ENCODE assay signal across 8 mouse cellular contexts in genomic region chr11:74638791-74639411, GRCm38 (mm10). TPM values are rescaled to one million over a fixed set of nuclear protein-coding genes. Genes with fewer than 3 reads are reported as not detected.
DNase-seq lines count a peak whose midpoint lies in the region; ATAC-seq and TF ChIP-seq lines count a peak whose summit lies in the region.

No protein-coding gene starts in this region.

- DNase-seq in cerebellum, adult 9-10 months, result peak; percentile 57
- no peak for DNase-seq in cerebellum, adult 11 months
- no peak for DNase-seq in liver, postnatal 0 days
- DNase-seq in stomach, postnatal 0 days (ENCODE audit: low spot score), result peak; percentile 68
- no peak for DNase-seq in spleen, postnatal 14 days (ENCODE audit: low spot score in 2 of 2)
- no peak for DNase-seq in adrenal gland, adult 8-10 months

- peaks cover 28% of the 10 kb centered on the region for H3K4me1 ChIP-seq in E14TG2a.4 (replicated peaks; ENCODE audit: low read depth, low read length)
- H3K4me1 ChIP-seq in heart, embryonic 12.5 days (replicated peaks), result peaks cover 28% of the 10 kb centered on the region
- H3K4me1 ChIP-seq in liver, postnatal 0 days (ENCODE audit: insufficient read depth), result peaks cover 11% of the 10 kb centered on the region
- H3K4me1 ChIP-seq in stomach, postnatal 0 days (replicated peaks; ENCODE audit: control insufficient read depth, insufficient read depth), result peaks cover 6% of the 10 kb centered on the region

- H3K9me3 ChIP-seq in E14TG2a.4 (ENCODE audit: low read length), result 0 out of 2 replicates have a peak, but pooled peaks cover 4% of the 10 kb centered on the region
- H3K9me3 ChIP-seq in heart, embryonic 12.5 days (replicated peaks), result no peaks in the 10 kb centered on the region
- no peaks in the 10 kb centered on the region for H3K9me3 ChIP-seq in liver, postnatal 0 days (ENCODE audit: low read length)
- no peaks in the 10 kb centered on the region for H3K9me3 ChIP-seq in stomach, postnatal 0 days (ENCODE audit: control insufficient read depth, low read length)

- no peak for TF ChIP-seq CTCF in E14TG2a.4 (conservative IDR thresholded peaks at IDR 0.05; ENCODE audit: low read length)
- no peak for TF ChIP-seq CTCF in liver, postnatal 0 days (IDR thresholded peaks at IDR 0.05; ENCODE audit: low read depth)
- TF ChIP-seq CTCF in stomach, postnatal 0 days (IDR thresholded peaks at IDR 0.05; ENCODE audit: low read depth), result no peak

- peak overlapping the region; percentile 88 for H3K4me3 ChIP-seq in E14TG2a.4 (replicated peaks; ENCODE audit: low read length)
- peak overlapping the region; percentile 83 for H3K4me3 ChIP-seq in heart, embryonic 12.5 days
- peak overlapping the region; percentile 74 for H3K4me3 ChIP-seq in liver, postnatal 0 days (ENCODE audit: low read depth, low read length)
- H3K4me3 ChIP-seq in stomach, postnatal 0 days (ENCODE audit: low read depth, low read length), result peak overlapping the region; percentile 79

- peaks cover 55% of the 10 kb centered on the region for H3K27me3 ChIP-seq in E14TG2a.4 (ENCODE audit: insufficient read depth, low read length)
- H3K27me3 ChIP-seq in heart, embryonic 12.5 days (replicated peaks), result no peaks in the 10 kb centered on the region; the same call in 1 of the 2 replicates
- H3K27me3 ChIP-seq in liver, postnatal 0 days (ENCODE audit: insufficient read depth, low read length), result peaks cover 30% of the 10 kb centered on the region
- H3K27me3 ChIP-seq in stomach, postnatal 0 days (ENCODE audit: control insufficient read depth, insufficient read depth, low read length), result no peaks in the 10 kb centered on the region

- TF ChIP-seq EP300 in liver, postnatal 0 days (IDR thresholded peaks at IDR 0.05; ENCODE audit: low read depth), result no peak
- peak; percentile 21 for TF ChIP-seq EP300 in stomach, postnatal 0 days (optimal IDR thresholded peaks at IDR 0.05)

- peak overlapping the region; percentile 83 for H3K9ac ChIP-seq in heart, embryonic 12.5 days
- peak overlapping the region; percentile 74 for H3K9ac ChIP-seq in liver, postnatal 0 days (replicated peaks)
- peak overlapping the region; percentile 81 for H3K9ac ChIP-seq in stomach, postnatal 0 days (ENCODE audit: low read length)

- peak; percentile 6; the same call in 1 of the 2 replicates for ATAC-seq in heart, embryonic 12.5 days (ENCODE audit: insufficient number of reproducible peaks, low FRiP score)
- no peak for ATAC-seq in liver, postnatal 0 days
- ATAC-seq in stomach, postnatal 0 days (ENCODE audit: low FRiP score, low TSS enrichment), result peak; percentile 74

- peaks cover 19% of the 10 kb centered on the region for H3K36me3 ChIP-seq in E14TG2a.4 (ENCODE audit: insufficient read depth, low read length)
- no peaks in the 10 kb centered on the region for H3K36me3 ChIP-seq in heart, embryonic 12.5 days
- no peaks in the 10 kb centered on the region for H3K36me3 ChIP-seq in liver, postnatal 0 days (replicated peaks; ENCODE audit: insufficient read depth, low read length)
- H3K36me3 ChIP-seq in stomach, postnatal 0 days (ENCODE audit: control insufficient read depth, insufficient read depth, low read length), result no peaks in the 10 kb centered on the region

- H3K4me2 ChIP-seq in heart, embryonic 12.5 days, result peak overlapping the region; percentile 82
- H3K4me2 ChIP-seq in liver, postnatal 0 days (ENCODE audit: low read depth, low read length), result peak overlapping the region; percentile 85
- H3K4me2 ChIP-seq in stomach, postnatal 0 days (replicated peaks; ENCODE audit: low read depth), result peak overlapping the region; percentile 86

- WGBS in heart, embryonic 12.5 days, result 10% methylated on average over 9 of the region's 9 CpGs
- 20% methylated on average over 9 of the region's 9 CpGs for WGBS in liver, postnatal 0 days (ENCODE audit: insufficient replicate concordance)
- 7% methylated on average over 9 of the region's 9 CpGs for WGBS in stomach, postnatal 0 days

- peak overlapping the region; percentile 84 for H3K27ac ChIP-seq in heart, embryonic 12.5 days (ENCODE audit: poor library complexity, severe bottlenecking)
- peak overlapping the region; percentile 57; the same call in 1 of the 2 replicates for H3K27ac ChIP-seq in liver, postnatal 0 days (ENCODE audit: low read depth)
- H3K27ac ChIP-seq in stomach, postnatal 0 days (replicated peaks), result peak overlapping the region; percentile 97

RNA-seq across cellular contexts. Expression of gene Cluh, which starts 10.4 kb away (rescaled TPM):
- polyA plus RNA-seq in heart, embryonic 12.5 days (2016; fragmentation: Nextera tagmentation; extraction: Ambion mirVana), result 70.0 and 71.3 TPM in 2 replicates
- polyA plus RNA-seq in liver, postnatal 0 days (2015; fragmentation: Nextera tagmentation; extraction: Ambion mirVana), result 31.2 and 35.6 TPM in 2 replicates
- polyA plus RNA-seq in stomach, postnatal 0 days (2015; fragmentation: Nextera tagmentation; extraction: Ambion mirVana), result 17.8 and 19.9 TPM in 2 replicates
- total RNA-seq in adrenal gland, adult 8-10 months (2022), result 100 to 1,000 TPM; 198 to 241 (median 220) TPM

RNA-seq across cellular contexts. Expression of gene Ccdc92b, which starts 19.5 kb away (rescaled TPM):
- 3.5 and 4.0 TPM in 2 replicates for polyA plus RNA-seq in heart, embryonic 12.5 days (2016; fragmentation: Nextera tagmentation; extraction: Ambion mirVana)
- 2.2 and 2.6 TPM in 2 replicates for polyA plus RNA-seq in liver, postnatal 0 days (2015; fragmentation: Nextera tagmentation; extraction: Ambion mirVana)
- 0.55 and 0.62 TPM in 2 replicates for polyA plus RNA-seq in stomach, postnatal 0 days (2015; fragmentation: Nextera tagmentation; extraction: Ambion mirVana)
- 1 to 10 TPM; 3.9 to 7.0 (median 4.5) TPM for total RNA-seq in adrenal gland, adult 8-10 months (2022)

RNA-seq across cellular contexts. Expression of gene Rap1gap2, which starts 28.2 kb away (rescaled TPM):
- polyA plus RNA-seq in heart, embryonic 12.5 days (2016; fragmentation: Nextera tagmentation; extraction: Ambion mirVana), result 9.1 and 9.3 TPM in 2 replicates
- 0.75 and 0.84 TPM in 2 replicates for polyA plus RNA-seq in liver, postnatal 0 days (2015; fragmentation: Nextera tagmentation; extraction: Ambion mirVana)
- 7.6 and 8.2 TPM in 2 replicates for polyA plus RNA-seq in stomach, postnatal 0 days (2015; fragmentation: Nextera tagmentation; extraction: Ambion mirVana)
- 10 to 100 TPM in 2 of 4 experiments, 1 to 10 TPM in 2; 8.2 to 19.6 (median 12.7) TPM for total RNA-seq in adrenal gland, adult 8-10 months (2022)

Comparison
In these comparisons a context has a peak if more than half of its experiments do, and no peak if none do; other contexts are left out.
1. DNase-seq: peak in cerebellum, adult 9-10 months (single experiment) and stomach, postnatal 0 days (single experiment); none in cerebellum, adult 11 months (single experiment), liver, postnatal 0 days (single experiment), spleen, postnatal 14 days (0 of 2) and adrenal gland, adult 8-10 months (single experiment).
2. Peak in every context shown above with its lines, with median percentiles within 50 percentile points of each other: H3K4me3 ChIP-seq, H3K27ac ChIP-seq, H3K4me2 ChIP-seq and H3K9ac ChIP-seq.